Mouse (Mus musculus): ENCODE data around the gene 4933412E24Rik. TPM values are rescaled to one million over a fixed set of nuclear protein-coding genes. Genes with fewer than 3 reads are reported as not detected.

The 4933412E24Rik gene
- polyA plus RNA-seq (2015; fragmentation: Nextera tagmentation; extraction: Ambion mirVana): not detected in 2 replicates

GRCm38 (mm10) chr15:60016513-60016912, at the start of gene 4933412E24Rik:
4933412E24Rik (minus strand) TSS chr15:60016613.

